Mouse (Mus musculus) limb, embryonic 10.5 days (tissue): ENCODE data around the gene Sept4. TPM values are rescaled to one million over a fixed set of nuclear protein-coding genes. Genes with fewer than 3 reads are reported as not detected.

Source experiments
- DNase-seq: peaks from one replicate; pipeline ENCODE4 v3.0.0-alpha.2; 2017; ENCODE audit warnings: low spot score
- H3K27ac ChIP-seq: fragments of 300-500 bp; sonication (generic); 2 replicates; pipeline ENCODE4 v1.5.1; 2016; ENCODE audit warnings: mild to moderate bottlenecking
- H3K27me3 ChIP-seq: fragments of 300-500 bp; sonication (generic); 2 replicates; pipeline ENCODE4 v1.6.1; 2016; ENCODE audit warnings: low read depth, mild to moderate bottlenecking; ENCODE audit not compliant: poor library complexity, severe bottlenecking
- H3K36me3 ChIP-seq: fragments of 300-500 bp; sonication (generic); 2 replicates; pipeline ENCODE4 v1.6.1; 2016; ENCODE audit warnings: mild to moderate bottlenecking, moderate library complexity
- H3K4me1 ChIP-seq: fragments of 300-500 bp; sonication (generic); 2 replicates; pipeline ENCODE4 v1.6.1; 2016
- H3K4me3 ChIP-seq: fragments of 300-500 bp; sonication (generic); 2 replicates; pipeline ENCODE4 v1.5.1; 2016; ENCODE audit warnings: mild to moderate bottlenecking, moderate library complexity
- H3K9me3 ChIP-seq: fragments of 300-500 bp; sonication (generic); replicated peaks from 2 replicates; pipeline ENCODE4 v1.6.1; 2016; ENCODE audit warnings: mild to moderate bottlenecking
- WGBS: fragments of 180-500 bp; shearing (Covaris S2); methylation state at CpG from one replicate; pipeline ENCODE4 v1.1.7; 2016; 5-methylcytosine and 5-hydroxymethylcytosine counted together
- polyA plus RNA-seq: library from polyadenylated mRNA; unstranded; fragments of >200 nt; fragmentation: Nextera tagmentation; extraction: Ambion mirVana; gene quantifications from 2 replicates; pipeline ENCODE4 v1.2.1, GENCODE M21; 2016

Sept4 gene
- 4.8 and 6.0 TPM in 2 replicates for polyA plus RNA-seq

- H3K27ac ChIP-seq: no peak within 1 kb of the TSS
- H3K4me1 ChIP-seq: no peaks in the 10 kb centered on the region
- no peaks in the 10 kb centered on the region for H3K36me3 ChIP-seq
- no peaks in the 10 kb centered on the region for H3K27me3 ChIP-seq
- no peak for DNase-seq
- 84% methylated on average over 7 of the region's 7 CpGs for WGBS
- no peak within 1 kb of the TSS for H3K4me3 ChIP-seq
- H3K9me3 ChIP-seq: no peaks in the 10 kb centered on the region
Observed at GRCm38 (mm10) chr11:87568255-87568953, at the start of gene Sept4. Sept4 (plus strand) TSS chr11:87568903.

GRCm38 (mm10) chr11:87519260-87519659 lies 49.4 kb upstream of the Sept4 start:
- Histone ChIP-seq H3K36me3 (no peaks in the 10 kb centered on the region), H3K9me3 (no peaks in the 10 kb centered on the region), H3K27me3 (no peaks in the 10 kb centered on the region), H3K27ac (no peak overlapping the region), H3K4me1 (0 out of 2 replicates have a peak, but pooled peaks cover 4% of the 10 kb centered on the region), H3K4me3 (no peak overlapping the region)
- WGBS: 12% methylated on average over 2 of the region's 2 CpGs
- DNase-seq: no peak

GRCm38 (mm10) chr11:87523466-87523865 lies 45.2 kb upstream of the Sept4 start:
- no peaks in the 10 kb centered on the region for H3K9me3 ChIP-seq
- H3K27ac ChIP-seq: no peak overlapping the region
- 0 out of 2 replicates have a peak, but pooled peaks cover 4% of the 10 kb centered on the region for H3K4me1 ChIP-seq
- no peaks in the 10 kb centered on the region for H3K36me3 ChIP-seq
- no peaks in the 10 kb centered on the region for H3K27me3 ChIP-seq
- no peak overlapping the region for H3K4me3 ChIP-seq
- WGBS: 80% methylated on average over 5 of the region's 5 CpGs
- DNase-seq: no peak

GRCm38 (mm10) chr11:87523967-87524366 lies 44.7 kb upstream of the Sept4 start:
- H3K27ac ChIP-seq: no peak overlapping the region
- H3K9me3 ChIP-seq: no peaks in the 10 kb centered on the region

GRCm38 (mm10) chr11:87524780-87525179 lies 43.9 kb upstream of the Sept4 start:
- H3K36me3 ChIP-seq: no peaks in the 10 kb centered on the region
- no peaks in the 10 kb centered on the region for H3K9me3 ChIP-seq
- H3K4me3 ChIP-seq: no peak overlapping the region
- DNase-seq: no peak
- peak overlapping the region; percentile 44; the same call in 1 of the 2 replicates for H3K27ac ChIP-seq
- no peaks in the 10 kb centered on the region for H3K27me3 ChIP-seq
- 0 out of 2 replicates have a peak, but pooled peaks cover 4% of the 10 kb centered on the region for H3K4me1 ChIP-seq

More at GRCm38 (mm10) chr11:87523967-87524366, 44.7 kb upstream of the Sept4 start:
- Histone ChIP-seq H3K4me1 (0 out of 2 replicates have a peak, but pooled peaks cover 4% of the 10 kb centered on the region), H3K27me3 (no peaks in the 10 kb centered on the region), H3K4me3 (no peak overlapping the region), H3K36me3 (no peaks in the 10 kb centered on the region)
- no peak for DNase-seq

- no peak for DNase-seq
- 66% methylated on average over 3 of the region's 3 CpGs for WGBS
Observed at GRCm38 (mm10) chr11:87527364-87527763, 41.3 kb upstream of the Sept4 start.

GRCm38 (mm10) chr11:87527990-87528389 lies 40.7 kb upstream of the Sept4 start:
- H3K27ac ChIP-seq: no peak overlapping the region
- no peak overlapping the region for H3K4me3 ChIP-seq
- H3K27me3 ChIP-seq: no peaks in the 10 kb centered on the region
- no peak for DNase-seq
- H3K4me1 ChIP-seq: no peaks in the 10 kb centered on the region
- H3K9me3 ChIP-seq: no peaks in the 10 kb centered on the region
- WGBS: 50% methylated on average over 4 of the region's 4 CpGs
- no peaks in the 10 kb centered on the region for H3K36me3 ChIP-seq

More at GRCm38 (mm10) chr11:87527364-87527763, 41.3 kb upstream of the Sept4 start:
- Histone ChIP-seq H3K9me3 (no peaks in the 10 kb centered on the region), H3K4me3 (no peak overlapping the region), H3K36me3 (no peaks in the 10 kb centered on the region), H3K4me1 (no peaks in the 10 kb centered on the region), H3K27ac (no peak overlapping the region), H3K27me3 (no peaks in the 10 kb centered on the region)

GRCm38 (mm10) chr11:87531695-87532094 lies 37.0 kb upstream of the Sept4 start:
- no peak overlapping the region for H3K27ac ChIP-seq
- H3K36me3 ChIP-seq: no peaks in the 10 kb centered on the region
- H3K4me3 ChIP-seq: no peak overlapping the region
- 53% methylated on average over 6 of the region's 6 CpGs for WGBS
- H3K9me3 ChIP-seq: no peaks in the 10 kb centered on the region
- no peaks in the 10 kb centered on the region for H3K27me3 ChIP-seq
- DNase-seq: no peak
- no peaks in the 10 kb centered on the region for H3K4me1 ChIP-seq

- no peak for DNase-seq
- Histone ChIP-seq H3K27me3 (no peaks in the 10 kb centered on the region), H3K4me1 (peaks cover 6% of the 10 kb centered on the region; the same call in 1 of the 2 replicates), H3K9me3 (no peaks in the 10 kb centered on the region), H3K27ac (no peak overlapping the region), H3K4me3 (no peak overlapping the region), H3K36me3 (no peaks in the 10 kb centered on the region)
- WGBS: 37% methylated on average over 8 of the region's 8 CpGs
Observed at GRCm38 (mm10) chr11:87542285-87542684, 26.4 kb upstream of the Sept4 start.

GRCm38 (mm10) chr11:87542906-87543305 lies 25.8 kb upstream of the Sept4 start:
- Histone ChIP-seq H3K4me1 (peaks cover 6% of the 10 kb centered on the region; the same call in 1 of the 2 replicates), H3K27ac (no peak overlapping the region), H3K4me3 (no peak overlapping the region), H3K9me3 (no peaks in the 10 kb centered on the region), H3K27me3 (no peaks in the 10 kb centered on the region), H3K36me3 (no peaks in the 10 kb centered on the region)
- 67% methylated on average over 3 of the region's 3 CpGs for WGBS
- DNase-seq: no peak

GRCm38 (mm10) chr11:87553342-87553741 lies 15.4 kb upstream of the Sept4 start:
- DNase-seq: no peak
- Histone ChIP-seq H3K27me3 (no peaks in the 10 kb centered on the region), H3K36me3 (no peaks in the 10 kb centered on the region), H3K9me3 (no peaks in the 10 kb centered on the region), H3K4me3 (no peak overlapping the region), H3K4me1 (no peaks in the 10 kb centered on the region), H3K27ac (no peak overlapping the region)
- WGBS: 82% methylated on average over 4 of the region's 4 CpGs

- no peaks in the 10 kb centered on the region for H3K27me3 ChIP-seq
- DNase-seq: no peak
- H3K36me3 ChIP-seq: no peaks in the 10 kb centered on the region
- H3K9me3 ChIP-seq: no peaks in the 10 kb centered on the region
- no peak overlapping the region for H3K27ac ChIP-seq
- H3K4me1 ChIP-seq: no peaks in the 10 kb centered on the region
- WGBS: 85% methylated on average over 5 of the region's 5 CpGs
- H3K4me3 ChIP-seq: no peak overlapping the region
Observed at GRCm38 (mm10) chr11:87554386-87554785, 14.3 kb upstream of the Sept4 start.

- Histone ChIP-seq H3K9me3 (no peaks in the 10 kb centered on the region), H3K4me1 (no peaks in the 10 kb centered on the region), H3K27me3 (no peaks in the 10 kb centered on the region), H3K36me3 (no peaks in the 10 kb centered on the region), H3K27ac (no peak overlapping the region), H3K4me3 (no peak overlapping the region)
- 73% methylated on average over 2 of the region's 2 CpGs for WGBS
- no peak for DNase-seq
Observed at GRCm38 (mm10) chr11:87555106-87555703, 13.5 kb upstream of the Sept4 start.
